Mouse (Mus musculus) T-cell, adult 2 months (primary cell): ENCODE results near the gene Rprml.
A peak's percentile ranks its signal among the peaks of the same experiment; 100 is the strongest.

Experiments used
- DNase-seq: peaks from one replicate; pipeline ENCODE4 v3.0.0; 2022; ENCODE audit warnings: low spot score

Rprml gene

GRCm38 (mm10) chr11:103665695-103666094 is 16.3 kb downstream of the Rprml start:
- DNase-seq, result no peak

GRCm38 (mm10) chr11:103666181-103666906 is 17.0 kb downstream of the Rprml start:
- no peak for DNase-seq

DNA sequence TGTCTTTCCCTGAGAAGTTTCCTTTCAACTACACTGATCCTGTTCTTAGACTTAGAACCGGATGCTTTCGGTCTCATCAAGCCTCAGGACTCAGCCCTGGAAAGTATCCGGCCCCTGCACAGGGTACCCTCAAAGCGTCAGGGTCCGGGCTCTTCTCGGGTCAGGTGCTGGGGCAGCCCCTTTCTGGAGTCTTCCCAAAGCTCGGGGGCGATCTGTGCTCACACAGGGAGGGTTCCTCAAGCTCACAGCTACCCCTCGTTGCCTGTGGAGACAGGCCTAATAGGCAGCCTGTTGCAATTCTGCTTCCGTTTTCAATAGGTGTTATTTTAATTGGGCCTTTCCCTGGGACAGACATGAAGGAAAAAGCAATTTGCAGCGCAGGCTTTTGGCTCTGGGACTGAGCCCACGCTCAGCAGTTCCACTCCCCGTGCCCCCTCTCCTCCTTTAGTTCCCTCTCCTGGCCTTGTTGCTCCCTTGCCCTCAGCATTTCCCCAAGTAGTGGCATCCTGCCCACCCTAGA is 17.6 kb downstream of the Rprml start:
- DNase-seq, result no peak

- peak; percentile 44 for DNase-seq
These were observed 26.2 kb downstream of the Rprml start for GRCm38 (mm10) chr11:103675556-103675955.

DNA sequence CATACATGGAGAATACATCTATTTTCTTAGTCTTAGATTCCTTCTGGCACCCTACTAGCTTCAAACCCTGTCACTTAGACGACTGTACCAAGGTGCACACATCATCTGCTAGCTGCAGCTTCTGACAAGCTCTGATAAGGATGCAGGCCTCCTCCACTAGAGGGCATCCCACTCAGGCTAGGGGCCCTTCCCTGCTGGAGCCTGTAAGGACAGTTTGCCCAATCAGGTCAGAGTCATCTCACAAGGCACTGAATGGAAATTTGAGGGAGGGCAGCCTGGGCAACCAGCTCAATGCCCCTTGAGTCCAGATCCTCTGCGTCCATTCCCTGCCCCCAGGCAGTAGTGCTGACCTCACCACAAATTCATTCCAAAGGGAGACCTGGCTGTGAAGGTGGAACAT is 27.7 kb downstream of the Rprml start:
- peak; percentile 37 for DNase-seq

- no peak for DNase-seq
These were observed 34.4 kb downstream of the Rprml start for GRCm38 (mm10) chr11:103683667-103684334.

DNA sequence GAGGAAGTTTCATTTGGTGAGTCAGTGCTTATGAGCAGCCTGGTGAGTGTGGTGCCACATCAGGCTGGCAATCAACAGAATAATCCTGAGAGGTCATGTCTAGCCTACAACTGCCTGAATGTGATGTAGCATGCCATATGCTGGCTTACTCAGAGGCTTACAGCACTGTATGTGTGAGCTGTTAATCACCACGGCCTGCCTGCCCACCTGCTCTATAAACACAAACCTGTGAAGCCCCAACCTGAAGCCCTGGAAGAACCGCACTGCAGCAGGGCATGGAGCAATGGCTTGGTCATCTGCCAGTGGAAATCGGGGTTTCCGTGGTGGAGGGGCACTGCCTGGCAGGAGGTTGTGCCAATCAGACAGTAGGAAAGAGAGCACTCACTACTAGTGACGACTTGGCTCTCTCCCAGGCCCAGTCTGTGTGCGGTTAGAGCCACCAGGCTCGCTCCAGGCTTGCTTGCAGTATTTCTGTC is 35.9 kb downstream of the Rprml start:
- DNase-seq, result no peak

DNA sequence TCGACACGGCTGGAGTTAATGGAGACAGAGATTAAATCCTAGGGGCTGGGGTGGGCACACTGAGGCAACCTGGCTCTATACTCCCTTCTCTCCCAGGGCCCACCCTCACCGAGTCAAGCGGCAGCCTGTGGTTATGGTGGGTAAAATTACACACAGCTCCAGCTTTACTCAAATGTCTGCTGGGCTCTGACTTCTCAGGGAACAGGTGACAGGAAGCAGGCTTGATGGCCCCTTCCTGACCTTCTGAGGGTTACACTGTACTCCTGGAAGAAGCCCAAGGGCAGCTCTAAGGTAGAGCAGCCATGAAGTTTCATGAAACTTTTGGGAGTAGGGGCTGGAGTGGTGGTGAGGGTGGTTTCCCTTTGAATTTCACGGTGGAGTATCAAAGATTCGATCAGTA is 37.3 kb downstream of the Rprml start:
- DNase-seq, result no peak

DNA sequence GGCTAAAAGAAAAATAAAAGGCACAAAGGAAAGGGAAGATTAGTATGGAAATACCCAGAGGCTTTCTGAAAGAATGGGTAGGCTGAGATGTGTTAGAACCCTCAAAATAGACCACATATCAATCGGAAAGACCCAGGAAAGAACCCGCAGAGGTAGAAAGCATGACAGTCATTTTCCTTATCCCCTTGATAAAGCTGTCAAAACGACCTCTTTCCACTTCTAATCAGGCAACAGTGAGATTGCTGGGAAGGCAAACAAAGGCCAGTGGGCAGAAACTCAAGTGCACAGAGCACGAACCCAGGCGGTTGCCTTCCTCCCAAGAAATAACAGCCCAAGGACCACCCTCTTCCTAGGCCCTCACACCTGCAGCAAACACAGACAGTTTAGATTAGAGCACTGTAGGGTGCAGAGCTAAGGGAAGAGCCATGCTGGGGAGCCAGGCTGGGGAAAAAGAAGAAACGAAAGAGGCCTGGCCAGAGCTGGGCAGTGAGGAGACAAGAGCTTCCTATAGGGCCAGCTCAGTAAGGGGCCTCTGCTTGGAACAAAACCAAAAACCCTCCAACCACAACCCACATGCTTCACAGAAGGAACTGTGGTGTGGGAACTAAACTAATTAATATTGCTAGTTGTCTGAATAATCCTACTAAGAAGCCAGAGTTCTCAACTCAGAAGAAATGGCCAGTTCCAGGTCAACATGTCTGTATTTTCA is 39.1 kb downstream of the Rprml start:
- no peak for DNase-seq

- no peak for DNase-seq
These were observed 39.6 kb downstream of the Rprml start for GRCm38 (mm10) chr11:103688980-103689378.

DNA sequence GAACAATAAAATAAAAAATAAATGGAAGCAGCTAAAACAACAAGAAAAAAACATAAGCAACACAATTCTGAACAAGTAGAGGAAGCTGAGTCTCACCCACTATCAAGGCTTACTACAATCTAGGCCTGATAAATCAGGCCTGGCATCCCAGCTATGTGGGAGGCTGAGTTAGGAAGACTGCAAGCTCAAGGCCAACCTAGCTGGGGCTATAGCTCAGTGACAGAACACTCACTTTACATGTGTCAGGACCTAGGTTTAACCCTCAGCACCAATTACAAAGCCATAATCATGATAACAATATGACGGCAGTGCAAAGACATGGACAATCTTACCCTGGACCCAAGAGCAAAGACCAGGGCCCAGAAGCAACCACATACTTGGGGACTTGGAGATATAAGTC is 41.7 kb downstream of the Rprml start:
- no peak for DNase-seq

DNA sequence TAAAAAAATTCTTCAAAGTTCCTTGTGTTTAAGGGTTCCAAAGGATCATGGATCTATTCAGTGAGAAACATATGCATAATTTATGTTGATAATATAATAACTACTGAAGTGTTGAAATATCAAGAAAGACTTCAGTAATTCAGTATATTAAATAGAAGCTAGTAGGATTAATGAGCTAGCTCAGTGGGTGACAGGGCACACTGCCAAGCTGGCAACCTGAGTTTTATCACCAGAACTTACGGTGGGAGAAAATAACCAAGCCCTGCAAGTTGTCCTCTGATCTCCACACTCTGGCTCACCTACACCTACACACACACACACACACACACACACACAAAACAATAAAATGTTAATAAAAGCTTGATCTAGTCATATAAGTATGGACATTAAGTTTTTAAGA is 43.9 kb downstream of the Rprml start:
- DNase-seq, result no peak

GRCm38 (mm10) chr11:103696851-103697564 is 47.6 kb downstream of the Rprml start:
- no peak for DNase-seq

GRCm38 (mm10) chr11:103697565-103698176 is 48.3 kb downstream of the Rprml start, which contains the start of gene Gosr2:
Gosr2 (minus strand) TSS chr11:103697898.
- DNase-seq, result peak; percentile 95

DNA sequence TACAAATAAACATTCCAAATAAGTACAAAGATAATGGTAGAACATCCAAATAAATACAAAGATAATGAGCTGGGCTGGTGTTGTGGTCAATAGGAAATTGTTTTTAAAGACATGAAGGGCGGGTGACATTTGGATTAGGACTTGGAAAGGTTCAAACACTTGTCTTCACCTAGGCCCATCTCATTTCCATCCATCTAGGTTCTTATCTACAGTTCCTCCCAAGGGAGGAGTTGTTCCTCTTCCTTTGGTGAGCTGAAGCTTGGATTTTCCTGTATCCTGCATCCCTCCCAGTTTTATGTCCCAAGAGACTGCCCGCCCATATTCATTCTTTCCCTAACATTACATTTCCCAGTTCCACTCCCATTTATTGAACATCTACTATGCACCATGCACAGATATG is 48.9 kb downstream of the Rprml start:
- no peak for DNase-seq
